Mouse (Mus musculus): Measurements from ENCODE around the gene Dnase1l3. TPM values are rescaled to one million over a fixed set of nuclear protein-coding genes. Genes with fewer than 3 reads are reported as not detected.

Gene Dnase1l3
- polyA plus RNA-seq, 1 experiment from 2014 or later = 6.0 TPM

- H3K9ac ChIP-seq (ENCODE audit: low read depth, low read length) = no peak overlapping the region
- H3K9me3 ChIP-seq (replicated peaks; ENCODE audit: control insufficient read depth, low read length) = no peaks in the 10 kb centered on the region
- H3K4me2 ChIP-seq (ENCODE audit: low read depth, low read length) = no peak overlapping the region
- H3K36me3 ChIP-seq (ENCODE audit: control insufficient read depth, insufficient read depth) = no peaks in the 10 kb centered on the region
- H3K27me3 ChIP-seq (ENCODE audit: control insufficient read depth, insufficient read depth, low read depth, low read length) = no peaks in the 10 kb centered on the region
- H3K4me3 ChIP-seq (ENCODE audit: low read depth, low read length) = no peak overlapping the region
- ATAC-seq (ENCODE audit: low read depth) = no peak
- WGBS (ENCODE audit: insufficient replicate concordance) = 70% methylated on average over 10 of the region's 10 CpGs
- no peak overlapping the region for H3K27ac ChIP-seq (ENCODE audit: low read length)
- H3K4me1 ChIP-seq (ENCODE audit: control insufficient read depth, low read depth, low read length) = peaks cover 4% of the 10 kb centered on the region; the same call in 1 of the 2 replicates
These were observed 37.9 kb downstream of the Dnase1l3 start for GRCm38 (mm10) chr14:7956427-7956826.

DNA sequence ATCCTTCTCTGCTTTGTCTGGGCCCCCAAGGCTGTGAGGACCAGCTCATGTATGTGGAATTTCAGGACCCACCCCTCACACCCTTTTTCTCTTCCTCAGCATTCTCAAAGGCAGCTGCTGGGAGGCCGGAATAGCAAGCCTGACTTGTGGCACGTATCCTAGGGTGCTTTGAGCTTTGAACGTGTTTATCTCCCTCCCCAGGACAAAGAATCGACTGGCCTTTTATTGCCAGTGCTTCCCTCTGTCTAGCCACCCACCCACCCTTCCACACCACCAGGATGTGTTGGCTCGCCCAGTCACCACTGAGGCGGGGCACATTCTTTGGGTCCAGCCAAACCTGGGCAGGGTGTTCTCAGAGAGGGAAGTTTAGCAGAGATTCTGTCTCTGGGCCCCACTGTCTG, 40.3 kb downstream of the Dnase1l3 start:
- 54% methylated on average over 6 of the region's 6 CpGs for WGBS (ENCODE audit: insufficient replicate concordance)
- H3K9me3 ChIP-seq (replicated peaks; ENCODE audit: control insufficient read depth, low read length) = no peaks in the 10 kb centered on the region
- H3K4me3 ChIP-seq (ENCODE audit: low read depth, low read length) = no peak overlapping the region
- H3K4me1 ChIP-seq (ENCODE audit: control insufficient read depth, low read depth, low read length) = peaks cover 4% of the 10 kb centered on the region; the same call in 1 of the 2 replicates
- H3K27ac ChIP-seq (ENCODE audit: low read length) = no peak overlapping the region
- ATAC-seq (ENCODE audit: low read depth) = no peak
- H3K36me3 ChIP-seq (ENCODE audit: control insufficient read depth, insufficient read depth) = no peaks in the 10 kb centered on the region
- no peaks in the 10 kb centered on the region for H3K27me3 ChIP-seq (ENCODE audit: control insufficient read depth, insufficient read depth, low read depth, low read length)
- H3K4me2 ChIP-seq (ENCODE audit: low read depth, low read length) = no peak overlapping the region
- H3K9ac ChIP-seq (ENCODE audit: low read depth, low read length) = no peak overlapping the region

DNA sequence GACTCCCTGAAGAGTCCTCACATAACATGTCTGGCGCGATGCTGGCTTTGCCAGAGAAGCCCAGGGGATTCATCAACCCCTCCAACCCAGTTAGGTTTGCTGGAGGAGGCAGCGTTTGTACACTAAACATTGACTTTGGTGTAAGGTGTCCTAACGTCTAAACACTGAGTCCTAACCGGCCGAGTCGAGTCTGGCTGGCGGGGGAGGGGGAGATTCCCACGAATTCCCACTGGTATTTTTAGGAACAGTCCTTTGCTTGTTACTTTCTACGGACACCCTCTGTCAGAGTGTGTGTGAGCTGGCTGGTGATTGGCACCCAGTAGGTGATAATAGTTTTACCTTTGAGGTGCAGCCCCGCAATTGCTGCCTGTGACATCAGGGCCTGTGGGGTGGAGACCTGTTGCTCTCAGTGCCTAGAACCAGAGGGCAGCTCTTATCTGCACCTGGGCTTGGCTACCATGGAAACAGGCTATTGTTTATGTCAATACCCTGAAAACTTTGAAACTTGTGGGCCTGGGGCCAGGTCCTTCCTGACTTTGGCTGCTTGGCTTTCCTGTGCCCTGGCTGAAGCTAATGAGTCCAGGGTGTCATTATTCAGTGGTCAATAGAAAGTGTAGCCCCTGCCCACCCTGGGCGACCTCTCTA, 41.6 kb downstream of the Dnase1l3 start:
- H3K4me3 ChIP-seq (ENCODE audit: low read depth, low read length) = no peak overlapping the region
- peak overlapping the region; percentile 77 for H3K27ac ChIP-seq (ENCODE audit: low read length)
- peak; percentile 90 for ATAC-seq (ENCODE audit: low read depth)
- peak overlapping the region; percentile 25 for H3K4me2 ChIP-seq (ENCODE audit: low read depth, low read length)
- H3K9ac ChIP-seq (ENCODE audit: low read depth, low read length) = no peak overlapping the region
- H3K36me3 ChIP-seq (ENCODE audit: control insufficient read depth, insufficient read depth) = no peaks in the 10 kb centered on the region; the same call in 1 of the 2 replicates
- WGBS (ENCODE audit: insufficient replicate concordance) = 34% methylated on average over 12 of the region's 12 CpGs
- no peaks in the 10 kb centered on the region for H3K9me3 ChIP-seq (replicated peaks; ENCODE audit: control insufficient read depth, low read length)
- peaks cover 4% of the 10 kb centered on the region; the same call in 1 of the 2 replicates for H3K4me1 ChIP-seq (ENCODE audit: control insufficient read depth, low read depth, low read length)
- H3K27me3 ChIP-seq (ENCODE audit: control insufficient read depth, insufficient read depth, low read depth, low read length) = no peaks in the 10 kb centered on the region

DNA sequence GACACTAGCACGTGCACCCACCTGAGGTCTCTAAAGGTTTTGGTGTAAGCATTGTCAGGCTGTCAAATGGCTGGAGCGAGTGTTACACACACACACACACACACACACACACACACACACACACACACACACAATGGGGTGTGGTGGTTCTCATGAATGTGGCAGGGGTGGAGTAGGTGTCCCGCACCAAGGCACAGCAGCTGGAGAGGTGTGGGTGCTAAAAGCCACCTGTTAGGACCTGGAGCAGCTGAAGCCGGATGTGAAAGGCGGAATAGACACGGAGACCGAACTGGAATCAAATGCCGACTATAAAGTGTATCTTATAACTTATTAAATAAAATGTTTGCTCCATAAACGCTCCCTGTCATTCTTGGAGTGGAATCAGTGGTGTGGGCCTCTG, 43.1 kb downstream of the Dnase1l3 start:
- no peaks in the 10 kb centered on the region for H3K9me3 ChIP-seq (replicated peaks; ENCODE audit: control insufficient read depth, low read length)
- no peaks in the 10 kb centered on the region for H3K27me3 ChIP-seq (ENCODE audit: control insufficient read depth, insufficient read depth, low read depth, low read length)
- H3K4me1 ChIP-seq (ENCODE audit: control insufficient read depth, low read depth, low read length) = peaks cover 4% of the 10 kb centered on the region; the same call in 1 of the 2 replicates
- no peak for ATAC-seq (ENCODE audit: low read depth)
- H3K9ac ChIP-seq (ENCODE audit: low read depth, low read length) = no peak overlapping the region
- H3K4me2 ChIP-seq (ENCODE audit: low read depth, low read length) = no peak overlapping the region
- no peak overlapping the region for H3K4me3 ChIP-seq (ENCODE audit: low read depth, low read length)
- WGBS (ENCODE audit: insufficient replicate concordance) = 79% methylated on average over 9 of the region's 9 CpGs
- H3K27ac ChIP-seq (ENCODE audit: low read length) = no peak overlapping the region
- H3K36me3 ChIP-seq (ENCODE audit: control insufficient read depth, insufficient read depth) = no peaks in the 10 kb centered on the region; the same call in 1 of the 2 replicates

DNA sequence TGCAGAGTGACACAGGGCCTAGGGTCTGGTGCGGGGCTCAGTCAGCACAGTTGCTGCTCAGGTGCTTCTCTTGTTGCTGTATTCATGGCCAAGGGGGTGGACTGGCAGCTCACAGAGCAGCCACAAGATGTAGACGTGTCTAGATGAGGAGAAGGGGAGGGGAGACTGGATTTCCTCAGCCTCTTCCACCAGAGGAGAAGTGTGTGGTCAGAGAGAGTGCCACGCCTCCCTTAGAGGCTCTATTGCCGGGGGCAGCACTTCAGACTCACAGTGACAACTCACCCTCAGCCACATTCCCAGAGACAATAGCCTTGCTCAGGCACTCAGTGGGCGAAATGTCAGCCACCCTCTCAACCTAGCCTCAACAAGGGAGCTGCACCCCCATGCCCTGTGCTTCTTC, 49.1 kb downstream of the Dnase1l3 start:
- no peak overlapping the region for H3K4me2 ChIP-seq (ENCODE audit: low read depth, low read length)
- H3K27ac ChIP-seq (ENCODE audit: low read length) = no peak overlapping the region
- H3K4me1 ChIP-seq (ENCODE audit: control insufficient read depth, low read depth, low read length) = no peaks in the 10 kb centered on the region; the same call in none of the 2 replicates
- no peaks in the 10 kb centered on the region; the same call in 1 of the 2 replicates for H3K36me3 ChIP-seq (ENCODE audit: control insufficient read depth, insufficient read depth)
- no peaks in the 10 kb centered on the region for H3K27me3 ChIP-seq (ENCODE audit: control insufficient read depth, insufficient read depth, low read depth, low read length)
- H3K4me3 ChIP-seq (ENCODE audit: low read depth, low read length) = no peak overlapping the region
- no peak for ATAC-seq (ENCODE audit: low read depth)
- no peak overlapping the region for H3K9ac ChIP-seq (ENCODE audit: low read depth, low read length)
- H3K9me3 ChIP-seq (replicated peaks; ENCODE audit: control insufficient read depth, low read length) = no peaks in the 10 kb centered on the region
- WGBS (ENCODE audit: insufficient replicate concordance) = 50% methylated on average over 5 of the region's 5 CpGs

GRCm38 (mm10) chr14:7944349-7945039, 49.9 kb downstream of the Dnase1l3 start:
- Histone ChIP-seq H3K4me1 (ENCODE audit: control insufficient read depth, low read depth, low read length) (no peaks in the 10 kb centered on the region; the same call in none of the 2 replicates), H3K4me3 (ENCODE audit: low read depth, low read length) (no peak overlapping the region), H3K4me2 (ENCODE audit: low read depth, low read length) (no peak overlapping the region), H3K27ac (ENCODE audit: low read length) (no peak overlapping the region), H3K27me3 (ENCODE audit: control insufficient read depth, insufficient read depth, low read depth, low read length) (no peaks in the 10 kb centered on the region), H3K9ac (ENCODE audit: low read depth, low read length) (no peak overlapping the region), H3K9me3 (replicated peaks; ENCODE audit: control insufficient read depth, low read length) (no peaks in the 10 kb centered on the region), H3K36me3 (ENCODE audit: control insufficient read depth, insufficient read depth) (no peaks in the 10 kb centered on the region; the same call in 1 of the 2 replicates)
- ATAC-seq (ENCODE audit: low read depth) = no peak
- 30% methylated on average over 8 of the region's 8 CpGs for WGBS (ENCODE audit: insufficient replicate concordance)

DNA sequence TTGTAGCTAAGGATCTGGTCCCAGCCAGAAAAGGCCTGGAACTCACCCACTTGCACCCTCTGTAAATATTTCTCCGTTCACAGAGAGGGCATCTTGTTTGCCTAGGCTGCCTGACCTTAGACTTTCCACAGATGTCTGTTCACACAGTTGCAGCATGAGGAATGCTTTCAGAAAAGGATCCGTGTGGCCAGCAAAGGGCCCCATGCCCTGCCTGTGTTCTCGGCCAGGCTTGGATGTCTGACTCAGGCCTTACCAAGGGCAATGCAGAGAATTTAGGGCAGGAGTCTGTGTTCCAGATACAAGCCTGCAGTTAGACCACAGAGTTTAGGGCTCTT, 50.6 kb downstream of the Dnase1l3 start:
- no peaks in the 10 kb centered on the region; the same call in none of the 2 replicates for H3K4me1 ChIP-seq (ENCODE audit: control insufficient read depth, low read depth, low read length)
- H3K4me3 ChIP-seq (ENCODE audit: low read depth, low read length) = no peak overlapping the region
- no peak for ATAC-seq (ENCODE audit: low read depth)
- WGBS (ENCODE audit: insufficient replicate concordance) = 66% methylated on average over 3 of the region's 3 CpGs
- H3K4me2 ChIP-seq (ENCODE audit: low read depth, low read length) = no peak overlapping the region
- H3K36me3 ChIP-seq (ENCODE audit: control insufficient read depth, insufficient read depth) = no peaks in the 10 kb centered on the region; the same call in 1 of the 2 replicates
- H3K27me3 ChIP-seq (ENCODE audit: control insufficient read depth, insufficient read depth, low read depth, low read length) = no peaks in the 10 kb centered on the region
- no peak overlapping the region for H3K9ac ChIP-seq (ENCODE audit: low read depth, low read length)
- H3K27ac ChIP-seq (ENCODE audit: low read length) = no peak overlapping the region
- no peaks in the 10 kb centered on the region for H3K9me3 ChIP-seq (replicated peaks; ENCODE audit: control insufficient read depth, low read length)

GRCm38 (mm10) chr14:7943101-7943800, 51.1 kb downstream of the Dnase1l3 start:
- Histone ChIP-seq H3K4me2 (ENCODE audit: low read depth, low read length) (no peak overlapping the region), H3K9ac (ENCODE audit: low read depth, low read length) (no peak overlapping the region), H3K4me3 (ENCODE audit: low read depth, low read length) (no peak overlapping the region), H3K9me3 (replicated peaks; ENCODE audit: control insufficient read depth, low read length) (no peaks in the 10 kb centered on the region), H3K36me3 (ENCODE audit: control insufficient read depth, insufficient read depth) (no peaks in the 10 kb centered on the region), H3K27me3 (ENCODE audit: control insufficient read depth, insufficient read depth, low read depth, low read length) (no peaks in the 10 kb centered on the region), H3K4me1 (ENCODE audit: control insufficient read depth, low read depth, low read length) (no peaks in the 10 kb centered on the region; the same call in none of the 2 replicates), H3K27ac (ENCODE audit: low read length) (no peak overlapping the region)
- 53% methylated on average over 7 of the region's 7 CpGs for WGBS (ENCODE audit: insufficient replicate concordance)
- ATAC-seq (ENCODE audit: low read depth) = no peak

- ATAC-seq (ENCODE audit: low read depth) = no peak
- no peaks in the 10 kb centered on the region for H3K36me3 ChIP-seq (ENCODE audit: control insufficient read depth, insufficient read depth)
- 53% methylated on average over 5 of the region's 5 CpGs for WGBS (ENCODE audit: insufficient replicate concordance)
- no peak overlapping the region for H3K27ac ChIP-seq (ENCODE audit: low read length)
- no peak overlapping the region for H3K4me3 ChIP-seq (ENCODE audit: low read depth, low read length)
- no peaks in the 10 kb centered on the region for H3K27me3 ChIP-seq (ENCODE audit: control insufficient read depth, insufficient read depth, low read depth, low read length)
- H3K9ac ChIP-seq (ENCODE audit: low read depth, low read length) = no peak overlapping the region
- no peaks in the 10 kb centered on the region; the same call in none of the 2 replicates for H3K4me1 ChIP-seq (ENCODE audit: control insufficient read depth, low read depth, low read length)
- no peaks in the 10 kb centered on the region for H3K9me3 ChIP-seq (replicated peaks; ENCODE audit: control insufficient read depth, low read length)
- no peak overlapping the region for H3K4me2 ChIP-seq (ENCODE audit: low read depth, low read length)
These were observed 53.0 kb downstream of the Dnase1l3 start for GRCm38 (mm10) chr14:7941413-7941812.
